Mouse (Mus musculus) embryonic fibroblast, embryonic 13.5 days (primary cell): Measurements from ENCODE around the gene Pheta2.

ENCODE experiments used
- CTCF ChIP-seq: IDR thresholded peaks from 2 replicates; pipeline ENCODE4 v1.5.1; 2011; ENCODE audit warnings: mild to moderate bottlenecking, control low read depth, low read length, moderate library complexity, borderline replicate concordance; ENCODE audit not compliant: insufficient read depth
- POLR2A ChIP-seq: IDR thresholded peaks from 2 replicates; pipeline ENCODE4 v1.6.1; 2011; ENCODE audit warnings: low read depth, mild to moderate bottlenecking, control low read depth, low read length, moderate library complexity

DNA sequence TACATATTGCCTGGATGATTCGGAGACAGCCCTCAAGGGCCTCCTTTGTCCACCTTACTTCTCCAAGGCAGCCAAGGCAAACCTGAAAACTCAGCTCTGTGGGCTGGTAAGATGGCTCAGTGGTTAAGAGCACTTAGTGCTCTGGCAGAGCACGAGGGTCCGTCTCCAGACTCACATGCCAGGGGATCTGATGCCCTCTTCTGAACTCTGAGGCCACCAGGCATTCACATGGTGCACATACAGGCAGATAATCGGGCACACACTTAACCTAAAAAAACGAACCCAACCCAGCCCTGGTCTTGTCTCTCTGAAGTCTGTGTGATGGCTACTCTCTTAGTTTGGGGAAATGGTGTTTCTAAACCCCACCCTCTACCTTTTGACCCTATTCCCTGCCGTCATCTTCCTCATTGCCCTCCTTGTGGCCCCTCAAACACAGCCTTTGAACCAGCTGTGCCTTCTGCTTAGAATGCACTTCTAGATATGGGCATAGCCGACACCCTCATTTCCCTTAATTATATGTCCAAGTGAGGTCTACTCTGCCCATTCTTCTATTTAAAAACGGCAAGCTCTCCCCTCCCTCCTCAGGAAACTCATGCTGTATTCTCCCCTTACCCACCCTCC lies 1.0 kb downstream of the Pheta2 start:
- no peak for TF ChIP-seq CTCF
- no peak for TF ChIP-seq POLR2A
